Mouse (Mus musculus): Measurements from ENCODE around the gene 1110008L16Rik.
"Not testable (repeated sequence)": the region's sequence is repeated elsewhere in the genome, so short reads cannot be mapped to it uniquely, and the experiment has no call there.

Gene 1110008L16Rik

GRCm38 (mm10) chr12:55392120-55392519 is 92.7 kb downstream of the 1110008L16Rik start:
- no peak for DNase-seq (ENCODE audit: low spot score in 2 of 2)

- no peak for DNase-seq (ENCODE audit: low spot score in 2 of 2)
These were observed 93.6 kb downstream of the 1110008L16Rik start for GRCm38 (mm10) chr12:55392733-55393577.

DNA sequence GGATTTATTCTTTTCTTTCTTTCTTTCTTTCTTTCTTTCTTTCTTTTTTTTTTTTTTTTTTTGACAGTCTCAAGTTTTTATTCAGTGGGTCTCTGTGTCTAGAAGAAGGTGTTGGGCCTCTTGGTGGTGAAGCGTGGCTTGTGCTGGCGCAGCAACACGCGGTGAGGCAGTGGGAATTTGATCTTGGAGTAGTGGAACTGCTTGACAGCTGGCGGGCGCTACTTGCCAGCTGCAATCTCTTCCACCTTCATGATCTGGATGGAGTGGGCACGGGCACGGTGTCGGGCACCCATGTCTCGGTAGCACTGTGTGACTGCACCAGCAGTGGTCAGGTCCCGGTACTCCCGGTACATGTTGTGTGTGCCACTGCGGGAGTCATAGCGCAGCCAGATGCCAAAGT is 96.2 kb downstream of the 1110008L16Rik start:
- DNase-seq (ENCODE audit: low spot score in 2 of 2) = not testable (repeated sequence)

GRCm38 (mm10) chr12:55396536-55396935 is 97.2 kb downstream of the 1110008L16Rik start:
- no peak for DNase-seq (ENCODE audit: low spot score in 2 of 2)

DNA sequence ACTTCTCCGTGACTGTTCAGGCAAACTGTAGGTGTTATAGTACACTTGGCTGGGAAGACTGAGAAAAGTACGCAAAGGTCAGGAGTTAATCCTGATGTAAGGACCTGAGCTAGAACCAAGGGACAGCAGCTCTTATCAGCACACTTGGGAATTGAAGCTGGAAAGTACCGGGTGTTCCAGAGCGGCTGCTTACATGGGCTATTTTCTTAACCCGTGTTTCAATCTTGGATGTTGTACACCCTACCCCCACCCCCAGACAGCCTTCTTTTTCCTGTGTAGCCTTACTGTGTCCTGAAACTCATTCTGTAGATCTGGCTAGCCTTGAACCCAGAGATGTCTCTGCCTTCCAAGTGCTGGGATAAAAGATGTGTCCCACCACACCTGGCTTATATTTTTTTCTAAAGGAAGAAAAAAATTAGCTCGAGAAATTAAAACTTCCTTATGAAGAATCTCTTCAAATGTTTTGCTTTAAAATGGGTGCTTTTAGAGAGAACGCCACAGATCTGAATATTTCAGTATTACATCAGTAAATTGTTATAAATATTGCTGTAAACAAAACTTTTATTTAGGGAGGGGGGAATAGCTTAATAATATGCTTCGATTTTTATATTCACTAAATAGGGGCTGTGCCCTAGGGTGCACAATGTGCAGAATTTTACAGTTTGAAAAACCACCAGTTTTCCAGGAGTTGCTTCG is 98.3 kb downstream of the 1110008L16Rik start:
- no peak for DNase-seq (ENCODE audit: low spot score in 2 of 2)

DNA sequence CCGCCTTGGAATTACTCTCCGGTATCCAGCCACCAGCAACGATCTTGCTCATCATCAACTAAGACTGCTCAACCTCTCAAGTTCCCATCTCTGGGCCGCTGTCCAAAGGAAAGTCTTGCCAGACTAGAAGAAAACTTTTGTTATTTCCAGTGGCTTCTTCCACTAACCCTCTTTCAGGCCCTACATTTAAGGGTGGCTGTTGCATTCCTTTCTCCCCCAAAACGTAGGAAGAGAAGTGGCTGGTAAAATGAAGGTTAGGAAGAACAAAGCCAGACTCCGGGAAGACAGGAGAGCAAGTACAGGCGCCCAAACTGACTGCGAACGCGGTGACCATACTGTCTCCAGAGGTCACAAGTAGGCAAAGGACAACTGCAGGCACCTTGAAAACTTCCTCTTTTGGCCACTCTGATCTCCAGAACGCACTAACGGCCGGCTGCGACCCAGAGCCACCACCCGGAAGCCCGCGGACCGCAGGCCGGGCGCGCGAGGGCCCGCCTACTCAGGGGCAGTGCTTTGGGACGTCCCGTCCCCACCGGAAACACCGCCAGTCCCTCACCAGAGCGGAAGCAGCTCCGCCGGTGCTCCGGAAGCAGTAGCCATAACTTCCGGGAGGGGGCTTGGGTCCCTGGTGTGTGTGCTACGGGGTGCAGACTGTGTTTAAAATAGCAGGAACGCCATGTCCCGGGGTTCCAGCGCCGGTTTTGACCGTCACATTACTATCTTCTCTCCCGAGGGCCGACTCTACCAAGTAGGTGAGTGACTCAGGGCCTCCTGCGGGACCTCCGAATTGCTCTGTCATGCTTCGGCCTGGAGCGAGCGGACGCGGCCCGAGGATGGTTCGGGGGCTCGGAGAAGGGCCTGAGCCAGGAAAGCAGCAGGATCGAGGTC is 99.1 kb downstream of the 1110008L16Rik start:
- peak; percentile 74 to 88 for DNase-seq (ENCODE audit: low spot score in 2 of 2)

DNA sequence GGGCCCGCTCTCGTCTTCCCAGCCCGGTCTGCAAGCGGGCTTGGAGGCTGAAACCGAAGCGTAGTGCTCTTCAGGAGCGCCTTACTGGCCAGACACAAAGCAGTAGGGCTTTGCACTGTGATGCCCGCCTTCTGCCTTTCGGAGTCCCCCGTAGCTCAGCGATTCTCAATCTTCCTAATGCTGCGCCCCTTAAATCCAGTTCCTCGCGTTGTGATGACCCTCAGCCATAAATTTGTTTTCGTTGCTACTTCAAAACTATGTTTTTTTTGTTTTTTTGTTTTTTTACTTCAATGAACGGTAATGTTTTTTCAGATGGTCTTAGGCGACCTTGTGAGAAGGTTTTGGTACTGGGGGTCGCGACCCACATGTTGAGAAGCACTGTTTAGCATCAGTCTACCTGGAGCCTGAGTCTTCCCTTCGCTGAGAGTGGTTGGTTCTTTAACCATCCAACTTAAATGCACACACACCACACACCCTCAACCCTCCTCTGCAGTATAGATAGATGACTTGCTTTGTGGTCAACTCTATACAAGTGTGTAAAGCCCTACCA is 99.8 kb downstream of the 1110008L16Rik start:
- no peak for DNase-seq (ENCODE audit: low spot score in 2 of 2)

DNA sequence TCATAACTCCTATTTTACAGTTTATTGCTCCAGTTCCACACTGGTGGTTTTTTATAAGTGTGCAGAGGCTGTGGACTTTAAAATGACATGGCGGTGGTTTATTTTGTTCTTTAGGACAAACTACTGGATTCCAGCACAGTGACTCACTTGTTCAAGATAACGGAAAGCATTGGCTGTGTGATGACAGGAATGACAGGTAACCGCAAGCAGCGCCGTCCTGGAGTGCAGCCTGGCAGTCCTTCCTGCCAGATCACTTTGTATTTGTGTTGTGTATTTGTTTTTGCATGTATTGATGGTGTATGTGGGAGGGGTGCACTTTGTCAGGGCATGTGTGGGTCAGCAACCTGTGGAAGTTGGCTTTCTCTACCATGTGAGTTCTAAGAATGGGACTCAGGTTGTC is 108.5 kb downstream of the 1110008L16Rik start:
- peak in 1 of 2 experiments; percentile 42 for DNase-seq (ENCODE audit: low spot score in 2 of 2)

GRCm38 (mm10) chr12:55415255-55415654 is 115.9 kb downstream of the 1110008L16Rik start:
- DNase-seq (ENCODE audit: low spot score in 2 of 2) = no peak

DNA sequence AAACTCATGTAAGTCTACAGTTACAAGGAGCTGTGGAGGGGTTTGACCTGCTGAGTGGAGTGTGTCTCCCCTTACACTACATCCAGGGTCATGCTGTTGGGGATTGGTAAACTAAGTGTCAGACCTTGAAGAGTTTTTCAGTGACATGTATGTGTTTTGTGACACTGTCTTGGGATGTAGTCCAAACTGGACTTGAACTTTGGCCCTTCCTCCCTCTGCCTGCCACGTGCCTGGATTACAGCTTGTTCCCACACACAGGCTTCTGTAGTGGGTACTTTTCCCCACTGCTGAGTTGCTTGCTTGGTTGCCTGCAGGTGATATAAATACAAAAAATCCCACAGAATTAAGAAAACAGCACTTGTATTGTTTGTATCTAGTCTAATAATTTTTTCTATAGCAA is 116.4 kb downstream of the 1110008L16Rik start:
- no peak for DNase-seq (ENCODE audit: low spot score in 2 of 2)

DNA sequence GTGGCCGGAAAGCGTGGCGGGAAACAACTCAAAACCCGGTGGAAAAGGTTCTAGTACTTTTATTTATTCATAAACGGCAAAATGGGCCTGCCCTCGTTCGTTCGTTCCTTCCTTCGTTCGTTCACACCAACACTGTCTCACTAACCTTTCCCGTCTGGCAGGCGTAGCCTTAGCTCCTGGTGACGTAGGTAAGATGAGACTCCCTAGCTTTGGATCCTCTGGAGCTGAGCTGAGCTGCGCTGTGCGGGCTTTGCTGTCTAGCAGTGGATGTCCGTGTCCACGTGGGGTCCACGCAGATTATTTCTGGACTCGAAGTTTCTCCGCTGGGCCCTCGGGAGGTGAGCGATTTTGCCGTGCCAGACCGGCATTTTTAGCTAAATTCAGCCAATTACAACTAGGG is 120.8 kb downstream of the 1110008L16Rik start:
- DNase-seq (ENCODE audit: low spot score in 2 of 2) = no peak

- DNase-seq (ENCODE audit: low spot score in 2 of 2) = no peak
These were observed 122.7 kb downstream of the 1110008L16Rik start for GRCm38 (mm10) chr12:55422057-55422456.

GRCm38 (mm10) chr12:55426300-55426699 is 126.9 kb downstream of the 1110008L16Rik start:
- no peak for DNase-seq (ENCODE audit: low spot score in 2 of 2)

GRCm38 (mm10) chr12:55429201-55429600 is 129.8 kb downstream of the 1110008L16Rik start:
- no peak for DNase-seq (ENCODE audit: low spot score in 2 of 2)

- DNase-seq (ENCODE audit: low spot score in 2 of 2) = no peak
These were observed 130.6 kb downstream of the 1110008L16Rik start for GRCm38 (mm10) chr12:55429956-55430355.

All from urinary bladder, adult 18-20 months (tissue).